Mouse (Mus musculus) spleen, adult 2 months (tissue): ENCODE measurements at regions not wholly inside any gene's neighbourhood (a gene's known extent, or its start where the extent isn't known, plus 50 kb on each side); places are given as distances from the start of the nearest gene placed in this dataset.

Experiments
- DNase-seq, 2 experiments: peaks; one replicate each; pipeline versions ENCODE4 v3.0.0 to v3.0.0-alpha.2; 2012 to 2021; ENCODE audit warnings: low spot score in 2 of 2, low read depth in 1 of 2
- H3K27ac ChIP-seq: fragments of 200-500 bp; 2 replicates; pipeline ENCODE4 v1.5.1; 2012; ENCODE audit warnings: low read length, inconsistent platforms; ENCODE audit not compliant: insufficient read depth
- H3K27me3 ChIP-seq: fragments of 200-500 bp; 2 replicates; pipeline ENCODE4 v1.6.1; 2012; ENCODE audit warnings: mild to moderate bottlenecking, moderate library complexity, low read length, inconsistent platforms; ENCODE audit not compliant: control insufficient read depth, insufficient read depth
- H3K36me3 ChIP-seq: fragments of 200-500 bp; 2 replicates; pipeline ENCODE4 v1.6.1; 2012; ENCODE audit warnings: mild to moderate bottlenecking, low read length, inconsistent platforms; ENCODE audit not compliant: control insufficient read depth, insufficient read depth
- H3K4me1 ChIP-seq: fragments of 200-500 bp; 2 replicates; pipeline ENCODE4 v1.6.1; 2011; ENCODE audit warnings: inconsistent platforms; ENCODE audit not compliant: control insufficient read depth, insufficient read depth, insufficient read length
- H3K4me3 ChIP-seq: fragments of 200-500 bp; 2 replicates; pipeline ENCODE4 v1.5.1; 2011; ENCODE audit warnings: mild to moderate bottlenecking, inconsistent platforms; ENCODE audit not compliant: insufficient read depth, insufficient read length; ENCODE audit errors: extremely low read depth
- CTCF ChIP-seq: fragments of 200-500 bp; IDR thresholded peaks from 2 replicates; pipeline ENCODE4 v1.5.1; 2011; ENCODE audit warnings: mild to moderate bottlenecking, inconsistent platforms; ENCODE audit not compliant: insufficient read depth, insufficient read length, insufficient replicate concordance; ENCODE audit errors: extremely low read depth
- POLR2A ChIP-seq: fragments of 200-500 bp; IDR thresholded peaks from 2 replicates; pipeline ENCODE4 v1.6.1; 2011; ENCODE audit warnings: low read depth, low read length, inconsistent platforms
- WGBS: fragments of 180-500 bp; shearing (Covaris S2); methylation state at CpG from one replicate; pipeline ENCODE4 v1.1.7; 2018; 5-methylcytosine and 5-hydroxymethylcytosine counted together

- H3K27ac ChIP-seq = no peak overlapping the region
- no peak for DNase-seq
- H3K4me1 ChIP-seq = no peaks in the 10 kb centered on the region
- H3K36me3 ChIP-seq = no peaks in the 10 kb centered on the region
- 96% methylated on average over 1 of the region's 1 CpGs for WGBS
- H3K27me3 ChIP-seq = no peaks in the 10 kb centered on the region
- TF ChIP-seq POLR2A = no peak
- TF ChIP-seq CTCF = no peak
- H3K4me3 ChIP-seq = no peak overlapping the region
These were observed 69.2 kb upstream of the Tpm1 start for GRCm38 (mm10) chr9:67118429-67118828.

- Histone ChIP-seq H3K27ac (no peak overlapping the region), H3K4me3 (no peak overlapping the region), H3K27me3 (no peaks in the 10 kb centered on the region), H3K36me3 (no peaks in the 10 kb centered on the region), H3K4me1 (no peaks in the 10 kb centered on the region)
- DNase-seq = no peak
- whole genome bisulfite sequencing = 80% methylated on average over 5 of the region's 5 CpGs
- TF ChIP-seq POLR2A = no peak
- TF ChIP-seq CTCF = no peak
These were observed 68.4 kb upstream of the Tpm1 start for GRCm38 (mm10) chr9:67117639-67118038.

DNA sequence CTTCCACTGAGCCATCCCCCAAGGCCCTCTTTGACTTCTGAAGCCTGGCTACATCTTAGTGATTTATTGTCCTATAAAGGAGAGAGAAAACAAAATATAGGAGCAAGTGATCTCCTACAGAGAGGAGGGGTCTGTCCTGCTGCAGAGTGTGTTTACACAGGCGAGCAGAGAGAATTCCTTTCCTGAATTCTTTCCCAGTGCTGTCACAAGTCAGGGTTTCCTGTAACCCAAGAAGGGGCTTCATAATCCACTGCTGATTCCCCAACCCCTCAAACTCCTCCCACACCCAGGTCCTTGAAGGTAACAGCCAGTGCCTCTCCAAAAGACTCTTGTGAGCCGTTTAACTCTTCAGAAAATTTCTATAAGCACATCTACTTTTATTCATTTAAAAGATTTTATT is 66.8 kb upstream of the Tpm1 start:
- H3K4me3 ChIP-seq = no peak overlapping the region
- no peak overlapping the region for H3K27ac ChIP-seq
- 70% methylated on average over 2 of the region's 2 CpGs for WGBS
- H3K4me1 ChIP-seq = no peaks in the 10 kb centered on the region
- H3K27me3 ChIP-seq = no peaks in the 10 kb centered on the region
- TF ChIP-seq CTCF (no peak), POLR2A (no peak)
- DNase-seq = no peak
- no peaks in the 10 kb centered on the region for H3K36me3 ChIP-seq

- no peak for DNase-seq
- TF ChIP-seq POLR2A (no peak), CTCF (no peak)
- WGBS = 91% methylated on average over 5 of the region's 5 CpGs
- Histone ChIP-seq H3K36me3 (no peaks in the 10 kb centered on the region), H3K27ac (no peak overlapping the region), H3K27me3 (no peaks in the 10 kb centered on the region), H3K4me1 (no peaks in the 10 kb centered on the region), H3K4me3 (no peak overlapping the region)
These were observed 64.9 kb upstream of the Tpm1 start for GRCm38 (mm10) chr9:67114099-67114498.

GRCm38 (mm10) chr9:67111836-67112584 is 62.8 kb upstream of the Tpm1 start:
- no peaks in the 10 kb centered on the region for H3K4me1 ChIP-seq
- no peak overlapping the region for H3K27ac ChIP-seq
- no peaks in the 10 kb centered on the region for H3K36me3 ChIP-seq
- no peak overlapping the region for H3K4me3 ChIP-seq
- TF ChIP-seq POLR2A (no peak), CTCF (no peak)
- WGBS = 88% methylated on average over 4 of the region's 4 CpGs
- no peaks in the 10 kb centered on the region for H3K27me3 ChIP-seq
- no peak for DNase-seq

- Histone ChIP-seq H3K4me3 (no peak overlapping the region), H3K27ac (no peak overlapping the region), H3K27me3 (no peaks in the 10 kb centered on the region), H3K4me1 (no peaks in the 10 kb centered on the region), H3K36me3 (no peaks in the 10 kb centered on the region)
- no peak for DNase-seq
- 81% methylated on average over 3 of the region's 3 CpGs for WGBS
- no peak for TF ChIP-seq POLR2A
- no peak for TF ChIP-seq CTCF
These were observed 58.7 kb upstream of the Tpm1 start for GRCm38 (mm10) chr9:67107938-67108337.

- Histone ChIP-seq H3K36me3 (no peaks in the 10 kb centered on the region), H3K27ac (no peak overlapping the region), H3K4me3 (no peak overlapping the region), H3K27me3 (no peaks in the 10 kb centered on the region), H3K4me1 (no peaks in the 10 kb centered on the region)
- TF ChIP-seq CTCF (no peak), POLR2A (no peak)
- WGBS = 4% methylated on average over 9 of the region's 9 CpGs
- DNase-seq = no peak
These were observed 56.7 kb upstream of the Tpm1 start for GRCm38 (mm10) chr9:67105867-67106266.
